Mouse (Mus musculus): ENCODE data around the gene Sept12. TPM values are rescaled to one million over a fixed set of nuclear protein-coding genes. Genes with fewer than 3 reads are reported as not detected.

The Sept12 gene
- total RNA-seq, 2 experiments from 2014 or later, result not detected

DNA sequence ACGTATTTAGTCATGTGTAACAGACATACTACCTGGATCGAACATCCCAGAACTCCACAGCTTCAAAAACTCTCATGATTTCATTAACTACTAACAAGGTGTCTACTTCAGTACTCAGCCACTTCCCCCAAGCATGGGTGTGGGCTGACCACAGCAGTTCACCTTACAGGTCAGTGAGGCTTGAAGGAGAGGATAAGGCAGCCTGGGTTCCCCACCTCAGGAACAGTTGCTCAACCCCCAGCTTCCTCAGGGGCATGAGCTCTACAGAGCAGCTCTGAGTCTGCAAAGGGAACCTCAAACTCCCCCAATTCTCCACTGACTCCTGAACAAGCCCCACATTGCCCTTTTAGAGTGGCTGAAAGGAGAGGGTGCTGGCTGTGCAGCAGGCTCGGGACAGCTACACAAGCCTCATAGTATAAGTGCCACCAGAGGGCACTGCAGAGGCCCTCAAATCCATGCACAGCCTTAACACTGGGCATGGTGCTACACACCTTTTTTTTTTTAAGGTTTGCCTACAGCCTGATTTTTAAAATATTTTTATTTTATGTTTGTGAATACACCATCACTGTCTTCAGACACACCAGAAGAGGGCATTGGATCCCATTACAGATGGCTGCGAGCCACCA lies 17.8 kb downstream of the Sept12 start:
- intact Hi-C loops (cut with DNase I), result loop anchor here (5.0 kb wide), 1 partner anchor 167 kb away; the partner anchor contains the start of gene Sec14l5
- DNase-seq (ENCODE audit: extremely low spot score in 1 of 2, low spot score in 2 of 2), result no peak

DNA sequence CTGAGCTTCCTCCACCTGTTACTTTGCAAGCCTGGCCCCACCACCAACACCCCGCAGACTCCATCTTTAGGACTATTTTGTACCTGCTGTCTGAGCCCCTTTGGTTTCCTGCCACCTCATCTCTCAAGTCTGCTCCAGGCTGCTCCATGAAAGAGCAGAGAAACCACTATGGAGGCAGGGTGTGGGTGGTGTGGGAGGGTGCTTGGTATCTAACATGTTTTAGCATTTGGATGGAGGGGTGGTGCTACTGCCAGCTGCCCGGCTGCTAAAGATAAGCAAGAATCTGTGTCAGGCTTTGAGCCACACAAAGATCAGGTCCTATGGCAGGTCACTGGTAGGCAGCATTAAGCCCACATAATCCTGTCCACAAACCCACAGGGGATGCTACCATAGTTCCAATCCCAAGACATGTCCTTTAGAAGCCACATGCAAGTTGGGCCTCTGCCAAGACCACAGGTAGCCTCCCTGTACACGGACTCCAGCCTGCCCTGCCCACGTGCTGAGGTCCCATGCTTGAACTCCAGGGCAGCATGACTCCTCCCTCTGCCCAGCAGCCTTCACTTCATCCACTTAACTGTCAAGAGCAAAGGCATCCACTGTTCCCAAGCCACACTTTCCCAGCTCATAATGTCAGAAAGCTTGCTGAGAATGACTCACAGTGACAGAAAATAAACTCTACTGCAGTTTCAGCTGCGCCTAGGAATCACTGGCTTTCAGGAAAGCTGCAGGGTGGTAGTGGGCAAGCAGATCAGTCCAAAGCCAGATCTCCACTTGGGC lies 19.2 kb downstream of the Sept12 start:
- peak in 1 of 2 experiments; percentile 50 for DNase-seq (ENCODE audit: extremely low spot score in 1 of 2, low spot score in 2 of 2)
- intact Hi-C loops (cut with DNase I), result loop anchor here (5.0 kb wide), 1 partner anchor 169 kb away; the partner anchor contains the start of gene Sec14l5

DNA sequence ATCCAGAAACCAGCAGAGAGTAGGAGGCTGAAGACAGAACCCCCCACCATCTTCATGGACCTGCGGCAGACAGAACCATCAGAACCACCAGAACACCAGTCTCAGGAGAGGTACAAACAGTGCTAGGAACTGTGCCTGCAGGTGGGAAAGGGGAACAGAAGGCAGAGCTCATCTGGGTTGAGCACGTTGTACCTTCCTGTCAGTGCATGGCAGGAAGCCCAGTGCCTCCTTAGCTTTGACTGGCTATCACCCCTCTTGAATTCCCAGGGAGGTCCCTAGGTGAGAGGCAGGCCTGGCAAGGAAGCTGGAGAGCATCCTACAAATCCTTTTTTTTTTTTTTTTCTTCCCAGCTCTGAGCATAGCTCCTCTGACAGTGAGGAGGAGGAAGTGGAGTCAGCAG lies 21.5 kb downstream of the Sept12 start:
- DNase-seq (ENCODE audit: extremely low spot score in 1 of 2, low spot score in 2 of 2), result no peak
- intact Hi-C loops (cut with DNase I), result loop anchor here (5.0 kb wide), 1 partner anchor 171 kb away; the partner anchor contains the start of gene Sec14l5

DNA sequence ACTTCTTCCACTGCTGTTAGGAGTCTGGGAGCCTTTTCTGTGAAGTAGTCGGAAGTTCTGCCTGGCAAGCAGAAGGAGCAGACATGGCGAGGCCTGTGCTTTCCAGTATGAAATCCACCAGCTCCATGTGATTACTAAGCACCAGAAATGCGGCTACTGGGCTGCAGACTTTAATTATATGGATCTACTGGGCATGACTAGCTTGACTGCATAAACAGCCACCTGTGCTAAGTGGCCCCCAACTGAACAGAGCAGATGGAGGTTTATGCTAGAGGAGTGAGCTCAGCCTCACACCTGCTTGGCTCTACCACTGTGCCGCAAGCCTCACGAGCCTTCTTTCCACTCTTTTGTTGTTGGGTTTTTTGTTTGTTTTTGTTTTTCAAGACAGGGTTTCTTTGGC lies 23.1 kb downstream of the Sept12 start:
- intact Hi-C loops (cut with DNase I), result no loop called here
- no peak for DNase-seq (ENCODE audit: extremely low spot score in 1 of 2, low spot score in 2 of 2)

DNA sequence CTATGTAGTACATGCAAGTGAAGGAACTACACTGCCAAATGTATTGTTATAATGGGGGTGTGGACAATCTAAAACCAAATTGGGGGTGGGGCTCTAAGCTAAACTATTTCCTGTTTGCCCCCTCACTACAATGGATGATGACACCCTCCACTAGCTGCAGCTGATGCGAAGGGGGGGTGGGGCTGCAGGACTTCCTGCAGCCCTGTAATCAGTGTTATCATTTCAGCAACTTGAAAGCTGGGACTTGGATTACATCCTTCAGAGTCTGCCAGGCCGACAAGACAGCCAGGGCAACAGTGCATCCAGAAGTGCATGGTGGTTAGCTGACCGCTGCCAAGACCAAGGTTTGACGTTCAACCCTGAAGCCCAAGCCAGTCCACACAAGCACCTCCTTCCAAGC lies 26.0 kb downstream of the Sept12 start:
- intact Hi-C loops (cut with DNase I), result no loop called here
- peak in 1 of 2 experiments; percentile 66 for DNase-seq (ENCODE audit: extremely low spot score in 1 of 2, low spot score in 2 of 2)

DNA sequence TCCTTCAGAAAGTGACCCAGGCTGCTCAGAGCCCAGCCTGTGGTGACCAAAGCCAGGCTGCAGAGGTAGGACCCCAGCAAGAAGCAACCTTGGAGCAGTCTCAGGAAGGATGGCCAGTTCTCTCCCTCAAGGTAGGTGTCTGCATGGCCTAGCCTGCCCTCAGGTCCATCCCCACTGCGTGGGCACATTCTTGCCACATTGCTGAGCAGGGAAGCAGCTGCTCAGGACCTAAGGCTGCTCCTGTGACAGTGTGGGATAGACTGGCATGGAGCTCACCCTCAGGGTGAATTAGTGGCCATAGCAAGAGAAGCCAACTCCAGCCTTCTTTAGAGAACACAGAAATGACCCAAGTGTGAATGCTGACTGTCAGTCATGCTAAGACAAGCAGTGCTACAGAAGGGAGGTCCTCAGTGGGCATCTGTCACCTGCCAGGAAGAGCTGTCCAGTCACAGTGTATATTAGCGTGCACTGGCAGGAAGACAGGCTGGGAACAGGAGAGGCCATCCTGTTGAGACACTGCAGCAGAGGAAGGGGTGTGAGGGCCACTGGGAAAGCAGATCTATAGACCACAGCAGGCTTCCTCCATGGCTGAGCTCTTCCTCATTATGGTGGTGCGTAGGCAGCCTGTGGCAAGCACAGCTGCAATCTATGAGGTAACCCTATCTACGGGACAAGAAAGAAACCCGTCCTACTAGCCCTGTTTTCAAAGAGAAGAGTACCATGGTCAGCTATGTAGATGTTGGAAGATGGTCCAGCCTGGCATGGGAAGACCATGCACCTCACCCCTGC lies 28.4 kb downstream of the Sept12 start:
- intact Hi-C loops (cut with DNase I), result no loop called here
- no peak for DNase-seq (ENCODE audit: extremely low spot score in 1 of 2, low spot score in 2 of 2)

DNA sequence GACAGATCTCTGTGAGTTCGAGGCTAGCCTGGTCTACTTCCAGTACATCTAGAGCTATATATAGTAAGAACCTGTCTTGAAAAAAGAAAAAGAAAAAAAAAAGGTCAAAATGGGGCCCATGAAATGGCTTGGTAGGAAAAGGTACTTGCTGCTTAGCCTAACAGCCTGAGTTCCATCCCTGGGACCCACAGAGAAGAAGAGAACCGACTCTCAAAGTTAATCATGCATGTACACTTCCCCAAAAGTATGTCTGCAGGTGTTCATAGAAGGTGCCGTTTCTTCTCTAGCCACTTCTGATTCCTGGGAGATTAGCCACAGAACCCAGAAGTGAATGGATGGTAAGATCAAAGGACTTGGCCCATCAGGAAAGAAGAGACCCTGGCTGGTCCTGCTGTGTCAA lies 29.2 kb downstream of the Sept12 start:
- intact Hi-C loops (cut with DNase I), result no loop called here
- DNase-seq (ENCODE audit: extremely low spot score in 1 of 2, low spot score in 2 of 2), result no peak

DNA sequence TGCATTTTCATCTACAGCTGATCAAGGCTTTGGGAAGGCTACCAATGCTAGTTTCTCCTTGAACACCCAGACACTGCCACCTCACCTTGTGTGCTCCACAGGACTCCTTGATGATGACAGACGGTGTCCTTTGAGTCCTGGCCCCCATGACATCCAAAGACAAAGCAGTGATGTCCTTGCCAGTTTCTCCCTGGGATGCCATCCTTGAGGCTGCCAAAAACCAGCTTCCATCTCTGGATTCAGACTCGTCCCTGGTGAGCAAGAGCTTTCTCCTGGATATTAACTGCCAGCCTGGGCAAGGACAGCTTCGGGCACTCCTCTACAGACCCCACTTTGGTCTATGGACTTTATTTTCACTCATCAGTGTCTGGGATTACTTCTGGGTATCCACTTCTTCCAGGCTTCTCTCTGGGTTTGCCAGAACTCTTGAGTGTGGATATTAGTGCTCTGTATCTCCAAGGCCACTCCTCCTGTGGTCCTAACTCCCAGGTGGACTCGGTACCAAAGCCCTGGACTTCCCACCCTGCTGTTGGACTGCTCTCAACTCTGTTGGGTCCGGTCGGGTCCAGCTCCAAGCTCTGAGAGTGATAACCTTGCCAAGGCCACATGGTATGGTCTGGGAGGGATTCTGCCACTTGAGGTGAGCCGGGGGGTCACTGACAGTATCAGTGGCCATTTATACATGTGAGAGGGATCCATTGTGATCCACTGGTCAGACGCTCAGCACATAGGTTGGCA lies 32.1 kb downstream of the Sept12 start:
- intact Hi-C loops (cut with DNase I), result no loop called here

DNA sequence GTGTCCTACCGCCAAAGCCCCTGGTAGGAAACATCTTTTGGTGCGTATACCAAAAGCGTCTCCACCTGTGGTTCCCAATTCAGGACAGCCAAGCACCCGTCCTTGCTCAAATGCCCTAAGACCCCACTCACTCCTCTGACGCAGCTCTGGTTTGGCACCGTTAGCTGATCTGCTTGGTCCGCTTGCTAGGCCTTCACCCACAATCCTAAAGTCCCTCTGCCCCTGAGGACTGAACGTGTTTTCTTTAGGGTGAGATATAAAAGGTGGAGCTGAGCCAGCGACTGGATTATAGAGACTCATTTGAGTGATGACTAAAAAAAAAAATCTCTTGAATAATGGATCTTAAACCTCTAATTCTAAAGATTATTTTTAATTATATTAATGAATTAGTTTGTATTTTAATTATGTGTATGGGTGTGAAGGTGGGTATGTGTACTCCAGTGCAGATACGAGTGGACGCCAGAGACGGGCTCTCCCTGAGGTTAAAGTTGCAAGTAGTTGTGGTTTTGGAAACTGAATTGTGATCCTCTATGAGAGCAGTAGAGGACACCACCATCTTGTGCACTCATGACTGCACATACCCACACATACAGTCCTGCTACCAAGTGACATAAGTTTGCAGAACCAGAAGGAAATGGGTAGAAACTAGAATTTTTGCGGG lies 32.8 kb downstream of the Sept12 start:
- intact Hi-C loops (cut with DNase I), result loop anchor here (5.0 kb wide), 1 partner anchor 47 kb away; the partner anchor contains the start of gene Rogdi
- no peak for DNase-seq (ENCODE audit: extremely low spot score in 1 of 2, low spot score in 2 of 2)

More for the DNA sequence above, 32.1 kb downstream of the Sept12 start:
- DNase-seq (ENCODE audit: extremely low spot score in 1 of 2, low spot score in 2 of 2), result no peak

DNA sequence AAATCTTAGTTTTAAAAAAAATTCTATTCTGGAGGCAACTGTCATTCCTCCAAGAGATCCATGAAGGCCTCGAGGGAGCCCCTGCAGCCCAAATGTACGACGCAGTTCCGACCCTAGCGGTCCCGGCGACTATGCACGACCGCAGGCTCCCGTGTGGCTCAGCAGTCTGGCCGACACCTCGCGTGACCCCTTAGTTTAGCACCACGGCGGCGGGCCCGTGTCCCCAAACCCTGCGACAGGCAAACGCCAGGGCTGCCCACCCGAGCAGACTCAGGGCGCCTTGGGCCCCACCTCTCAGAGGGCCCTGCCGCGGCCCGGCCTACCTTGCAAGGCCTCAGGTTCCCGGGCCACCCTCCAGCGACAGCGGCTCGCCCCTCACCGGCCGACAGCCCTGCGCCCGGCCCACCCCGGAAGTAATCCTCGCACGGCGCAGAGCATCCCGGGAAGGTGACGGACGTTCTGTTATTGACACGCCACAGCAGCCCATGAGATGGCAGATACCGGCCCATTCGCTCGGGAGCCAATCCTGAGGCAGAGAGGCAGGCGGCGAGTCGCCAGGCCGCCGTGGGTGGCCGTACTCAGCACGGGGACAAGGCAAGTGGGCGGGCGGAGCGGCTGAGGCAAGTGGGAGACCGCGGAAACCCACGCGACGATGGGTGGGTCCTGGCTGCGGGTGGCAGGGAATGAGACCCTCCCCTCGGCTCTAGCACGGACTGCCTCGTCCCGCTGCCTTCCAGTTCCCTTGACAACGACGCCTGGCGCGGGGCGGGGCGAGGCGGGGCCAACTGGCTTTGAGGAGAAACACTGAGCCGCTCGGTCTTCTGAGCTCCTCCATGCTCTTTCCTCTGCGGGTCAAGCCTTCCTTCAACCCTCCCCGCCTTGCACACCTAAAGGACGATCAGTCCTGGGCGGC lies 33.6 kb downstream of the Sept12 start, which contains the start of gene Anks3:
TSS of gene Anks3 (minus strand) at position 409 of the 913 bp plus-strand sequence.
- intact Hi-C loops (cut with DNase I), result loop anchor here (5.0 kb wide), 1 partner anchor 48 kb away; the partner anchor contains the start of gene Rogdi
- DNase-seq (ENCODE audit: extremely low spot score in 1 of 2, low spot score in 2 of 2), result peak; percentile 99 to 100

DNA sequence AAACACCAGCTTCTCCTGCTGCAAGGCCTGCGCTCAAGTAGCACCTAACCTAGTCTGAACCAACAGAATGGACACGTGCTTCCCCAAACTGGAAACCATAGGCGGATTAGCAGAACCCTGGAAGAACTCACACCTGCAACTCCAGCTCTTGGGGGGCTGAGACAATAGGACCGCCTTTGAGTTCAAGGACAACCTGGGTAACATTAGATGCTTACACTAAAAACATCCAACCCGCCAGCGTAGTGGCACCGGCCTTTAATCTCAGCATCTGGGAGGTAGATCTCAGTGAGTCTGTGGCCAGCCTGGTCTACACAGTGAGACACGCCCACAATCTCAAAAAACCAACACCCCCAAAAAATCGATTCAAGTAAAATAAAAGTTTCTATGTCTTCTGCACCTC lies 34.3 kb downstream of the Sept12 start:
- intact Hi-C loops (cut with DNase I), result loop anchor here (5.0 kb wide), 1 partner anchor 49 kb away; the partner anchor contains the start of gene Rogdi
- DNase-seq (ENCODE audit: extremely low spot score in 1 of 2, low spot score in 2 of 2), result no peak

DNA sequence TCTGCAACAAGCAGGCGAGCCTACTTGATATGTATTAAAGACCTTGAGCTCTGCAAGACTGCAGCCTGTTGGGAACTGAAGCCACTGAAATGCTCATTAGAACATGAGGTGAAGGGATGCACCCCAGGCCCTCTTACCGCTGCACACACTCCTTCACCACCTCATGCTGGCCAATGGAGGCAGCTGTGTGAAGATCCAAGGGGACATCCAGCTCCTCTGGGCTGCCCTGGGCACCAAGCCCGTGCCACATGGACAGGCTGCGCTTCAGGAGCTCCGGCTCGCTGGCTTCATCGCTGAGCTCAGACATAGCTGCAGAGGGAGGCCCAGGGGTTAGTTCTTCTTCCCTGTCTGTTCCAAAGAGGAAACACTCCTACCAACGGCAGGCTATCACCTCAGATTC lies 37.4 kb downstream of the Sept12 start:
- no peak for DNase-seq (ENCODE audit: extremely low spot score in 1 of 2, low spot score in 2 of 2)
- intact Hi-C loops (cut with DNase I), result loop anchor here (5.0 kb wide), 1 partner anchor 52 kb away; the partner anchor contains the start of gene Rogdi

DNA sequence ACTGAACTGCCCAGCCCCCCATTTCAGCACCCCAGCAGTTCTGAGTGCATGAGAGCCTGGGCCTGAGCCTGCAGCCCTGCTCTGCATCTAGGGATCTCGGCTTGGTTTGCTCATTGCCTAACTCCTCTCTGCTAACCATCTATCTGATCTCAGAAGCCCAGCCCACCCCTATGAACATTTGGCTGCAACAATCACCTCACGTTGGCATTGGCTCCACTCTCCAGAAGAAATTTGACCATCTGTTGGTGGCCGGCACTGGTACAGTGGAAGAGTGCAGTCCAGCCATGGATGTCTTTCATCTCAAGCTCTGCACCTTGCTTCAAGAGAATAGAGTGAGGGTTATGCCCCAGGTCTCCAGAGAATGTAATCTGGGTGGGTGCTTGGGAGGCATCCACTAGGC lies 40.2 kb downstream of the Sept12 start:
- intact Hi-C loops (cut with DNase I), result no loop called here

DNA sequence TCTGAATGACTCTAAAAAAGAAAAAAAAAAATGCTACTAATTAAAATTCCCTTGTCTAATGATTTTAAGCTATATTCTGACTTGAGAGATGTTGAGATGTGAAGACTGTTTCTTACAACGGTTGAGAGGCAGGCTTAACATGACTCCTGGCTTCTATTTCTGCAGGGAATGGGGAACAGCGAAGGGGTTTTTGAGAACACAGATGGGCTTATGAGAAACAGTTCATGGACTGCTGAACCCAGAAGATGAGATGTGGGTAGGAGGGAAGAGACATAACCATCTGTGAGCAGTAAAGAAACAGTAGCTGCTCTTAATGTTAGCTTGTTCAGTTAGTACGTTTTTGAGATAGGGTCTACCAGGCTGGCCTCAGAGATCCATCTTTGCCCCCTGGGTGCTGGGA lies 41.0 kb downstream of the Sept12 start:
- intact Hi-C loops (cut with DNase I), result no loop called here
- DNase-seq (ENCODE audit: extremely low spot score in 1 of 2, low spot score in 2 of 2), result no peak

More for the DNA sequence above, 40.2 kb downstream of the Sept12 start:
- no peak for DNase-seq (ENCODE audit: extremely low spot score in 1 of 2, low spot score in 2 of 2)

DNA sequence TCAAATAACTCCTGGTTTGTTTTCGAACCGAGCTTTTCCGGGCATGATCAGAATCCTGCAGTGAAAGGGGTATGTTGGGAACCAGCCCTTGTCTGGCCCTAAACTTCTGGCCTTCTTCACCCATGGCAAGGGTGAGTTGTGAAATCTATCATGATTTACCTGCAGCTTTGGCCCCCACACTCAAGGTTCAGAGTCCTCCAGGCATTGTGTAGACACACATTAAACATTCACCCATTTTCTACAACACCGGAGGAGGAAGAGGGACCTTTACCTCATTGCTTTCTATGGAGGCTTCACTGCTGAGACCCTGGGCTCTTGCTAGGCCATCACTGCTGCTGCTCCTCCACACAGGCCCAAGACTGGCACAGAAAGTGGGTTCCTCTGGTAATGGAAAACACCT lies 50.3 kb downstream of the Sept12 start:
- intact Hi-C loops (cut with DNase I), result no loop called here
- DNase-seq (ENCODE audit: extremely low spot score in 1 of 2, low spot score in 2 of 2), result no peak

DNA sequence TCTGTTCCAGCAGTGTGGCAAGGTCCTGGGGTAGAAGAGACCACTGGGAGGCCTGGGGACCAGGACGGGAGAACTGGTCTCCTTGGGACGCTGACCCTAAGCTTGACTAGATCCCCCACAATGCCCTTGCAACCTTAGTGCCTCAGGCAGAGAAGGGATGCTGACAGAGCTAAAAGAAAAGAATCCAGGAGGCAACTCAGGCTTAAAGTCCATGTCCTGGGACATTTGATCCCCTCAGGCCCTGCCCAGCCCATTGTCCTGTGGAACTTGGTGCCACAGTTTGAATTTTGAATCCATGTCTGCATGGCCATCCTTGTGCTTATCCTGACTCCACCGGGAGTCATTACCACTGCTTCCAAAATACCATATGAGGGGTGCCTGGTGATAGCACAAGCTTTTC lies 51.5 kb downstream of the Sept12 start:
- intact Hi-C loops (cut with DNase I), result no loop called here
- no peak for DNase-seq (ENCODE audit: extremely low spot score in 1 of 2, low spot score in 2 of 2)

DNA sequence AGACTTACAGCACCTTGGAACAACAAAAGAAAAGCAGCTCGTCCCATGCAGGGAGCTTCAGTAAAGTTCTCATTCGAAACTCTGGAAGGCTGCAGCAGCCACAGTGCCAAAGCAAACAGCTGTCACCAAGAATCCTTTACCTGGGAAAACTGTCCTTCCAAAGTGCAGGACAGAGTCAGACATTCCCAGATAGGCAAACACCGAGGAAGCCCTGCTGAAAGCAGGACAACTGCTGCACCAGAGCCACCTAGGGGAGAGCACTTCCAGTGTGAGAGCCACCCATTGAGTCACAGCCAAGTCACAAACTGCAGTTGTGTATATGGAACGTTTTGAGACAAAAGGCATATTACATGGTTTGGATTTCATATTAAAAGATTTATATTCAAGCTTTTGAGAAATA lies 52.2 kb downstream of the Sept12 start:
- no peak for DNase-seq (ENCODE audit: extremely low spot score in 1 of 2, low spot score in 2 of 2)
- intact Hi-C loops (cut with DNase I), result no loop called here

Data from left cerebral cortex, postnatal 10 days (tissue).